Mouse (Mus musculus) heart, adult 11 months (tissue): Measurements from ENCODE around the gene Sbk1.

Experiments
- DNase-seq: peaks from one replicate; pipeline ENCODE4 v3.0.0; 2022

Gene Sbk1

DNA sequence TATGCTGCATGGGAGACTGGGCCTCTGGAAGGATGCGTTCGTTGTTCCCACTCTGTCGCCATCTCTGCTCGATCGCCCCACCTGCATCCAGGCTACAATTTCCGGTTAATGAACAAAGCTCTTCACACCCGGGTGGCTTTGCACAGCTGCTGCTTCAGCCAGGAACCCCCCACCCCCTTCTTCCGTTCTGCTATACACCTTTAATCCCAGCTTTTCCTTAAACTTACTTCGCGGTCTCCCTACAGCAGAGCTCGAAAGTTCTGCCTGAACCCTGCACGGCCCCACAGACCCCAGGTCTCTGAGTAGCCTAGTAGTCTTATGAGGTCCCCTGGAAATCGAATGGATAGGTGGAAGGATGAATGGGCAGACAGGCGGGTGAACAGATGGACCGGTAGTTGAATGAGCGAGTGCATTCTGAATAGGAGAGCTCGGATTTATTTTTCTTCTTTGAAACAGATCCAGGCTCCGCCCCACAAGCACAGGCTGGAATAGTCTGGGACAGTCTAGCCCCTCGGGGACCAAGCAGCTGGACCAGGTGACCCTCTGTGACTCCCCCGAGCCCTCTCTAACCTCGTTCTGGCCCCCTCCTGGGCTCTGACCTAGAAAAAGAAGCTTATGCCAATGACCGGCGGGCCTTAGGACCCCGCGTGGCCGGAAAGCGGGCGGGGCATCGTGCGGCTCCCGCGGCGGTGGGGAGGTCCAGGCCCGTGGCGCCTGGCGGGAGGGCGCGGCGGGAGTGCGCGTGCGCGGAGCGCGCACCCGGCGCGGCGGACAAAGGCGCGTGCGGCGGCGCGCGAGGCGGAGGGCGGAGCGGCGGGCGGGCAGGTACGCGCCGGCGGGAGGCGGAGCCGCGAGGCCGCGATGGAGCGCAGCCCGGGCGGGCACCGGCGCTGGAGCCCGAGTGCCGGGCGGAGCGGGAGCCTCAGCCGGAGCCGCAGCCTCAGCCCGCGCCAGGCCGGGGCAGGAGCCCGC lies at the start of gene Sbk1:
Gene Sbk1, plus strand, starts transcription at position 908 of the 972 bp plus-strand sequence.
- peak; percentile 100 for DNase-seq

GRCm38 (mm10) chr7:126222753-126223152 lies 49.7 kb upstream of the Sbk1 start:
- DNase-seq: no peak

GRCm38 (mm10) chr7:126226136-126226535 lies 46.3 kb upstream of the Sbk1 start:
- DNase-seq: no peak

- peak; percentile 86 for DNase-seq
Observed at GRCm38 (mm10) chr7:126230357-126231148, 41.9 kb upstream of the Sbk1 start.

DNA sequence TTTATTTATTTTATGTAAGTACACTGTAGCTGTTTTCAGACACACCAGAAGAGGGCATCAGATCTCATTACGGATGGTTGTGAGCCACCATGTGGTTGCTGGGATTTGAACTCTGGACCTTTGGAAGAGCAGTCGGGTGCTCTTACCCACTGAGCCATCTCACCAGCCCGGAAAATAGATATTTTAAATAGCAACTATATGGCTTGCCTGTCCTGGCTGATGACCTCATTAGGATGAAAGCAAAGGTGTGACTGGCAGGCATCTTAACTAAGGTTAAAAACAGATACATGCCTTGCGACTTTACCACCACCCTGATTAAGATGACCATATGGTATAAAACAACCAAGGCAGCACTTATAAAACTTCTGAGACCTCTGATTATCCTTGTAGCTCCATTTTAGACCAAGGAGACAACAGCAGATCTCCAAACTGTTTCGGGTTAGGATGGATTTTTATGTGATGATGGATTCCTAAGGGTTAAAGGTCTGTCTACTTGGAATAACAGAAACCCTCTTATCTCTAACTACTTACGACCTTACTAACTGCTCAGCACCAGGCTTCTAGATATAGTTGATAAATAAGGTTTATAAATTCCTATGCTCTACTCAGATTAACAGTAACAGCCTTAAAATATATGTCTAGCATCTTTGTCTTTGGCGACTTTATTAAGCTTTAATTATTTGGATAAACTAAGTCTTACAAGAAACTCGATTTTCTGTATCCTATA lies 39.9 kb upstream of the Sbk1 start:
- no peak for DNase-seq

GRCm38 (mm10) chr7:126234611-126235010 lies 37.8 kb upstream of the Sbk1 start:
- DNase-seq: no peak

DNA sequence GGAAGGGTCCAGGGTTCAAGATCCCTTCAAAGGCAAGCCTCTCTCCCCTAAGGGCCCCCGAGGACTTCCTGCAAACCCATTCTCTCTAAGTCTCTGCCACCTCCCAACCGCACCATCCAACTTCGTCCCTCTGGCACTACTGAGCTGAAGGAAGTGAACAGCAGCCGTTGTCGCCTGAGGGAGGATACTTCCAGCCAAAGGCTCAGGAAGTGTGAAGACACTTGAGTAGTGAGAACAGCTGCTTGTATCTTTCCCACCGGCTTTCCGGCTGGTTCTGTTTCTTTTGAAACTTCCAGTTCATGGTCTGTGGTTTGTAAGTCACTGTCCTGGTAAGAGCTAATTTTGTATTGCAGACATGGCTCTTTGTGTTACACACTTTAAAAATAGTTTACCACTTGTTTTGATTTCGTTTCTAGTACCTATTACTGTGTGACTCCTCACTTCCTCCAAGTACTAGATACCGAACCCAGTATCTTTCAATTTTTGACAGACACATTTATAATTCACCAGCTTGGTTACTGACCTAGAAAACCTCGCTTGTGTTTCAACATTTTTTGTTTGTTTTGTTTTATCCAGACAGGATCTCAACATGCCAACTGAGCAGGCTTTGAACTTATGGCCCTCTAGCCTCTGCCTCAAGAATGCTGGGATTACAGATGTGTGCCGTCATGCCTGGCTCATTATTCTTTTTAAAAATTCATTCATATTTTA lies 36.2 kb upstream of the Sbk1 start:
- DNase-seq: no peak

- DNase-seq: no peak
Observed at GRCm38 (mm10) chr7:126236794-126237192, 35.6 kb upstream of the Sbk1 start.

DNA sequence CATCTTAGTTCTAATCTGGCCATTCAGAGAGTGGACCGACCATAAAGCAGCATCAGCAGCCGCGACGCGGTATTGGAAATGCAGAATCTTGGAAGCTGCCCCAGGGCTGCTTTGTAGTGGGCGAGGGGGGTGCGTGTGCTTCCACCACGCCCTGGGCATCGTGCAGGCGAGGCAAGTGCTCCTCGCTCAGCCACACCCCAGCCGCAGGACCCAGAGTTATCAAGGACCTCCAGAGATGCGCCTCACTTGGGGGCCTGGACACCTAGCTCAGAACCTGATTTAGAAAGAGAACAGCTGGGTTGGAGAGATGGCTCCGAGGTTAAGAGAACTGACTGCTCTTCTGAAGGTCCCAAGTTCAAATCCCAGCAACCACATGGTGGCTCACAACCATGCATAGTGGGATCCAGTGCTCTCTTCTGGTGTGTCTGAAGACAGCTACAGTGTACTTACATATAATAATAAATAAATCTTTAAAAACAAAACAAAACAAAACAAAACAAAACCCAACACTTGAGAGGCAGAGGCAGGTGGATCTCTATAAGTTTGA lies 31.5 kb upstream of the Sbk1 start:
- no peak for DNase-seq

GRCm38 (mm10) chr7:126244168-126244750 lies 28.2 kb upstream of the Sbk1 start:
- DNase-seq: peak; percentile 90

DNA sequence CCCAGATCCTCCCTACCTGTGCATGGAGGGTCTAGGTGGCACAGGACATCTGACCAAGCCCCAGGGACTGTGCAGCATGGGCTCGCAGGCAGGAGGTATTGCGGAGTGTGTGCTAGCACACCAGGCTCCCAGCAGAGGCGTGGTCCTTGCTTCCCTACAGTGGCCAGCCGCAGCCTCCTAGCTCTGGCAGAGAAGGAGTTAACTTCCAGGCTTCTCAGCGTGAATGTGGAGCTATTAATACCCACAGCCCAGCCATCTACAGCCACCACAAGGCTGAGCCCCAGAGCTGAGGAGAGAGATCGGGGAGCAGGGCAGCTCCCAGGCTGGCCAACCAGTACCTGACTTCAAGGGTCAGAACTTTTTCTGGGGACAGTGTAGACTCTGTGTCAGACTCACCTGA lies 24.3 kb upstream of the Sbk1 start:
- DNase-seq: peak; percentile 97

DNA sequence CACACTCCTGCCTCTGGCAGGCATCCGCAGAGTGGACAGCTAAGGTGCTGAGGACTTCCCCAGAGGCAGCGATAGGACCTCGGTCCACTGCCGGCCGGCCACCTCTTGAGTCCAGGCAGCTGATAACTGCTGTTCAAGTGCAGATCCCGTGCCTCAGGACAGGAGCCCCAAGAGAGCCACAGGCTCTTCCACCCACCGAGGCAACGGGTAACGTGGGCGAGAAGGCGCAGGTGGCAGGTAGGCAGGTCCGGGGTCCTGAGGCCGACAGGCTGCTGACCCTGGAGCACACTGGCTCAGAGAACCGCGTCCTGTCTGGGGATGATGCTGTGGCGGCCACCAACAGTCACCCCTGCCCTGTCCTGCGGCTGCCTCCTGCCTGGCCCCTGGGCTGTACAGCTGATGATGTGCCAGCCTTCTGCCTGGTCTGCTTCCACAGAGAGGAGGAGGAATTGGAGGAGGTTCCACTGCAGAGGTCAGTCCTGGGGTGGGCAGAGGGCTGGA lies 23.7 kb upstream of the Sbk1 start:
- peak; percentile 93 for DNase-seq

- no peak for DNase-seq
Observed at GRCm38 (mm10) chr7:126249146-126249545, 23.3 kb upstream of the Sbk1 start.

GRCm38 (mm10) chr7:126249986-126250385 lies 22.4 kb upstream of the Sbk1 start:
- no peak for DNase-seq

DNA sequence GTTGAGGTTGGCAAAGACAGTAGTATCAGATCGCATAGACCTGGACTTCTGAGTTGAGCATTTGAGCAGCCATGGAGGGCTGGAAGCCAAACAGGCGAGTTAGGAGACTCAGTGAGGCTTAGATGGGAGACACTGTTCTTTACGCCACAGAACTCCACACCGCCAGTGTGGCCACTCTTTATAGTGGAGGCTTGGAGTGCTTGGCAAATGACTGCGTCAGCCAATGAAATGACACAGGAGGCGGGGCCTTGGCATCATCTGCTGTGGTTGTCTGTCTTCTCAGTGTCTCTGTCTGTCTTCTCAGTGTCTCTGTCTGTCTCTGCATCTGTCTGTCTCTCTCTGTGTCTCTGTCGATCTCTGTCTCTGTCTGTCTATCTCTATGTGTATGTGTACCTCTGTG lies 21.9 kb upstream of the Sbk1 start:
- DNase-seq: peak; percentile 97

GRCm38 (mm10) chr7:126251698-126252097 lies 20.7 kb upstream of the Sbk1 start:
- peak; percentile 97 for DNase-seq

GRCm38 (mm10) chr7:126252230-126252629 lies 20.2 kb upstream of the Sbk1 start:
- DNase-seq: no peak

DNA sequence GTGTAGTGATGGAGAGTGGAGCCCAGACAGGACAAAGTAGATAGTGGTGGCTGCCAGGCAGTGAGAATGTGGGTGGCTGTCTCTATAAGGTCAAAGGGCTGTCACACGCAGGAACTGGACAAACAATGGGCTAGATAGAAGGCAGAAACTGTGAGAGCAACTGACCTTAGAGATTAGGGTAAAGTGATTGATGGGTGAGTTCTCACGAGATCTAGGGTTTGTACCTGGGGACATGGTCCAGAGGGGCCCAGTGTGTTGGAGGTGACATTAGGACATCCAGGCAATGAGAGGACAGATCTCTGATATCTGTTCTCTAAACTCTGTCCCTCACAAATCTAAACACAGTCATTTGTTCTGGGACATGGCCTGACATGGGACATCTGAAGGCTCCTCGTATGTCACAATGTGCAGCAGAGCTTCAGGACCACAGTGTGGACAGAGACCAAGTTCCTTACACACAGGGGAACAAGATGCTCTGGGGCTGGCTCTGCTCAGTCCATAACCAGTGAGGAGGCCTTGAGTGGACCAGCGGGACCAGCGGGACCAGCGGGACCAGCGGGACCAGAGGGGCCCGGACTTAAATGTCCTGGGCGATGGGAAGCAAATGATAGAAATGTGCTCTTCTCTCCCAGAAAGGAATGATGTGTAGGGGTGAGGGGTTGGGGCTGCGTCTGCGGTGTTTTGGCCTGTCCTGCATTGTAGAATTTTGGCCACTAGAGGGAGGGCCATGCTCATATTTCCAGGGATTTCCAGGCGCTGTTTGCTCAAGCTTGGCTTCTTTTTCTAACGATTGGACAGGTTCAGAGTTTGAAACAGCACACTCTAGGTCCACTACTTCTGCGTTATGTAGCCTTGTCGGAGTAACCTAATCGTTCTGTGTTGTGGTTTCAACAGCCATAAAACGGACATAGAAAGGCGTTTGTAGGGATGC lies 11.9 kb upstream of the Sbk1 start:
- no peak for DNase-seq

DNA sequence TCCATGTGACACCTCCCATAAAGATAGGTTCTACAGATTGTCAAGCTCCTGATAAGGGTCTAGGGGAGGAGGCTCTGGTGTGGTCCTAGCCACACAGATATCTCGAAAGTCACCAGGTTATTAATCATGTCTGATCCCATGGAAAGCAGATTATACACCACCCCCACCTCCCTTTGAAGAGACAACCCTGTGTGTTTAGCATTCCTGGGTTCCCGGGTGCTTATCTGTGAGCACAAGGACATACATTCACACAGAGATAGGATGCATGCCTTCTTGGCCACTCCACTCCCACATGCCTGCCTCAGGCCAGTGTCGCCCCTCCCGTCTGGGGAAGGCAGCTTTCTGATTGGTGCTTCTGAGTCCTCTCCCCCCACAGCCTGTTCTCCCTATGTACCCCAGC lies 10.6 kb upstream of the Sbk1 start:
- DNase-seq: no peak

GRCm38 (mm10) chr7:126263964-126264363 lies 8.5 kb upstream of the Sbk1 start:
- no peak for DNase-seq
